Mouse (Mus musculus) left cerebral cortex, postnatal 14 days (tissue): ENCODE measurements around the gene Ppia. TPM values are rescaled to one million over a fixed set of nuclear protein-coding genes. Genes with fewer than 3 reads are reported as not detected.
"Not testable (repeated sequence)": the region's sequence is repeated elsewhere in the genome, so short reads cannot be mapped to it uniquely, and the experiment has no call there.

ENCODE experiments used
- DNase-seq, 2 experiments: peaks; one replicate each; pipeline ENCODE4 v3.0.0; 2021 to 2022; ENCODE audit warnings: low spot score in 2 of 2, mixed read lengths in 1 of 2
- intact Hi-C: fragments of 180-260 bp; cut with DNase I; formaldehyde crosslinking; loops from one replicate; pipeline ENCODE4 v1.15.1; 2025
- total RNA-seq, 2 experiments: library from RNA; stranded (reverse); gene quantifications; 2 replicates each; pipeline ENCODE4 v1.2.3; 2021

Gene Ppia
- total RNA-seq, 2 experiments from 2014 or later: 2,019 to 2,143 TPM

DNA sequence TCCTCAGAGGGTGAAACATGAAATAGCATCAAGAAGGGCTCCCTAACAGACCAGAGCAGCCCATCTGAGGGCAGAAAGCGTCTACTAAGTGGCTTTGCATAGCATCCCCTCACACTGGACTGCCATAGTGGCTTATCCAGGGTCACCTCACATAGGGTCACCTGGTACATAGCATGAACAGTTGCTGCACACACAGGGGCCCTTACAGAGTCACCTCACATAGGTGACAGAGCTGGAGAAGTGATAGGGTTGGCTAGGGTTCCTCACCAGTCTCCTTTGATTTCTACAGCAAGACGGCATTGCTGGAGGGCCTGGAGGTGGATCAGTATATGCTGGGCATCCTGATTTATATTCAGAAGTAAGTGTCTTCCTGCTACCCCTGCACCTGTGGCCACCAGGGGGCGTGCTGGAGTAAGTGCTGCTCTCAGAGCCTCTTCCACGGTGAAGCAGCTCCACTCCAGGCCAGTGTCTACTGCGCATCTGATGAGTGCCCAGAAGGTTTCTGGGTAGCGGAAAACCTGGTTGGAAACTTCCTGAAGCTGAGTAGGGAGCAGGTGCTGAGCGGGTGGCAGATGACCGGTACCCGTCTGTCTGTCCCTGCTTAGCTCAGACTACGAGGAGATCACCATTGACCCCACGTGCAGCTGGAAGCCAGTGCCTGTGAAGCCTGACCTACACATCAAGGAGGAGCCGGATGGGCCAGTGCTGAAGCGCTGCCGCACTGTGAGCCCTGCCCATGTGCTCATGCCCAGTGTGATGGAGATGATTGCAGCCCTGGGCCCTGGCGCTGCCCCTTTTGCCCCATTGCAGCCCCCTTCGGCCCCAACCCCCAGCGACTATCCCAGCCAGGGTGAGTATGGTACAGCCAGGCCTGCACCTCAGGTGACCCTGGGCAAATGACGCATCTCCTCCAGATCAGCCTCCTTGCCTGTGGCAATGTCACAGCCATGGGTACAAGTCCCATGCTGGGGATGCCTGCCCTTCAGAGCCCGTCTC lies 12.4 kb upstream of the Ppia start:
- peak; percentile 58 to 73 for DNase-seq
- intact Hi-C loops: no loop called here

DNA sequence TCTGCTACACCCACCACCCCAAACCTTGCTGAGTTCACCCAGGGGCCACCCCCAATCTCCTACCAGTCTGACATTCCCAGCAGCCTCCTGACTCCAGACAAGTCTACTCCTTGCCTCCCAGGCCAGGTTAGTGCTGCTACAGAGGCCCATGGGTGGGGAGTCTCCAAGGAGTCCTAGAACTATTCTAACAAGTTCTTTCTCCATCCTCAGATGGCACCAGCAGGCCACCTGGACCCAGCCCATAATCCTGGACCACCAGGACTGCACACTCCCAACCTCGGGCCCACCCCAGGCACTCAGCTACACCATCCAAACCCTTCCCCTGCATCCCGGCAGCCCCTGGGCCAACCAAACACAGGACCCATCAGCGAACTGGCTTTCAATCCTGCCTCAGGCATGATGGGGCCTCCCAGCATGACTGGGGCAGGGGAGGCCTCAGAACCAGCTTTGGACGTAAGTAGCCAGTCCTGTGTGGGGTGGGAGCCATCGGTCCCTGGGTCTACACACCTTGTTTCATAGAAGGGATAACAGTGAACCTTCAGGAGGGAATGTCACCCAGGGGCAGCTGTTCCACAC lies 11.3 kb upstream of the Ppia start:
- intact Hi-C loops: no loop called here
- DNase-seq: no peak

DNA sequence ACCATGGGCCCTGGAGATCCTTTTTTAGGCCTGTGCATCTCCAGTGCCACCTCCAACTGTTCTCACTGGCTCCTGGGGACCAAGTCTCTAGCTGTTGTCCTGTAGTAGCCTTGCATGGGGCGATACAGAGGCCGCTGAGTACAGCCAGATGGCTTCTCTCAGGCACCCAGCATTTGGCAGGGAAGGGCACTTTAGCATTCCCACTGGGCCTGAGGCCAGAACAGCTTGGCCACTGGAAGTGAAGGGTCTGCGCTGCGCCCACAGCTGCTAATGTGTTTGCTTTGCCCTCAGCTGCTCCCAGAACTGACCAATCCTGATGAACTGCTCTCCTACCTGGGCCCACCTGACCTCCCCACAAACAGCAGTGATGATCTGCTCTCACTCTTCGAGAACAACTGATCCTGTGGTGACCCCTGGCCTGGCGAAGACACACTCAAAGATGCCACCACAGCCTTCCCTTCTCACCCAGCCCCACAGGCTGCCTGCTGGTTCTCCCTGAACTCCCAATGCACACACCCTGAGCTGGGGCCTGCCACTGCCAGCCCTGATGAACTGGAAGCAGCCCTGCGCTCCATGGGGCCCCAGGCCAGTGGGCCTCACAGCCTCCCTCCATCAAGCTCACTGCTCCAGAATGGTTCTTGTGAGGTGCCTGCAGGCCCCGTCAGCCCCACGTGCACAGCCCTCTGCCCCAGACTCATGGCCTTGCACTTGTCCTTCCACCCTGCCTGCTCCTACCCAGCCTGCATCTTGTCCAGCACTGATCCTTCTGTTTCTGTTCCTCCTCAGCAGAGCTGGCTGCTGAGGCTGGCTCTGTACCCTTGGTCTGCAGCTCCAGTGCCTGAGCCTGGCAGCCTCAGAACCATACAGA lies 10.3 kb upstream of the Ppia start:
- intact Hi-C loops: no loop called here

DNA sequence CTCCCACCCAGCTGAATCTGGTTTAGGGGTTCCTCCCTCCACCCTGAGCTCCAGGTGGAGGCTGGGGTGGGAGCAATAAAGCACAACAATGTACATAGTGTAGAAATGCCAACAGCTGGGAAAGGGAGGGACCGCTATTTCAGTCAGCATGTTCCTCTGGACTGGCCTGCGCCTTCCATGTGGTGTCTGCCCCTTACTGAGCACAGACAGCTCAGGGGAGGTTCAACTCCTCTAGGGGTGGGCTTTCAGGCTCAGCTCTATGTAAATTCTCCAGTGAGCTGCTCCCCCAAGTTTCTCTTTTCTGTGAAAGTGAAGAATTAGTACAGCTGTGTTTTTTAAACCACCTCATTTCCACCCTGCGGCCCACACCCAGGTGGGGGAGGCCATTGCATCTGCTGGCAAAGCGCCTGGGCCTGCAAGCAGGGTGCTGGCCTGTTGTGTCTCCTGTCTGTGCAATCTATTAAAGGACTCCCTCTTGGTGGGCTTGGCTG lies 9.6 kb upstream of the Ppia start:
- intact Hi-C loops: no loop called here
- DNase-seq: no peak

More for the DNA sequence above, 10.3 kb upstream of the Ppia start:
- peak in 1 of 2 experiments; percentile 10 for DNase-seq

DNA sequence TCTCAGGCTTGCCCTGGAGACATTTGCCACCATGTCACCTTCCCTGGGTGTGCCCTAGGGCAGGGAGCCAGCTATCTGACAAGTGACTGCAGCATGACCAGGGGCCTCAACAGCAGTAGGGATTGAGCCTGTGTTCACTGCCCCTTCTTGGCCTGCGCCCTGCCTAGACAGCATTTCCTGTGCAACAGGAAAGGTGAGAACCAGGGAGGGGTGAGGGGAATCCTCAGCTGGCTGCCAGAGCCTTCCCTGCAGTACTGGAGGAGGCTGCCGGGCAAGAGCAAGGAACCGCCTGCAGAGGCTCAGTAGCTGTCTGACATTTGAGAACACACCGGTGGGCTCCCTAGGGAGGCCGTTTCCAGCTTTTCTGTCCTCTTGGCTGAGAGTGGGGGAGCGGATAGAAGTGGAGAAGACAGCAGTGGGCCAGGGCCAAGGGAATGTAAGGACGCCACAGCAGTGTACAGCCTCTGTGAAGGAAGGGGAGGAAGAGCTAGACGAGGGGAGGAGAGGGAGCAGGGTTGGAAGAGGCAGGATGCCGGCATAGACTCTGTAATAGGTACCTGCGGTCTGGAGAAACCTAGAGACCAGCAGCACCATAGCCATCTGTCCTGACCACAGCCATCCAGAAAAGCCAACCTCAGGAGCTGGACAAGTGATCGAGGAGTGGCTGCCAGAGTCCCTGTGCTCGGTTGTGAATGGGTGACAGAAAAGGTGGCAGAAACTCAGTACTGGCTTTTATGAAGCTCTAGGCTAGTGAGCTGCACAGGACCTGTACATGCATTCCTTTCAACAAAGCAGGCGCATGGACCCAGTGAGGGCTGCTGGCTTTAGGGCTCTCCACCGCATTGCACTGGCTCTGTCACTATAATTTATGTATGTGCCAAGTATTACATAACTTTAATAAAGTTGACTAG lies 8.7 kb upstream of the Ppia start:
- peak in 1 of 2 experiments; percentile 43 for DNase-seq
- intact Hi-C loops: no loop called here

DNA sequence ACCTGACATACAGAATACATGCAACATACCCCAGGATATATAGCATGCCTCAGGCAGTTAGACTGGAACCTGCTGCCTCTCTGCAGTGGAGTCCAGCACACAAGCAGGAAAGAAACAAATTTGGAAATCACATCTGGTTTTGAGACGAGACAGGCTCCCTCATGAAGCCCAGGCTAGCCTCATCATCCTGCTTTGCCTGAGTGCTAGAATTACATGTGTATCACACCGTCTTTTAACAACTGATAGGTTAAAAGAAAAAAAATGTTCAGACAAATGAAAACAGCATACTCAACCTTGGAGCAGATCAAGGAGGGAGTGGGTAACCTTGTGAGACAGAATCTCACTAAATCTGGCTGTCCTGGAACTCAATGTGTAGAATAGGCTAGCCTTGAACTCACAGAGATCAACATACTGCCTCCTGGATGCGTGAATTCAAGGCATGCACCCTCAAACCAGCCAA lies 8.1 kb upstream of the Ppia start:
- DNase-seq: no peak
- intact Hi-C loops: no loop called here

DNA sequence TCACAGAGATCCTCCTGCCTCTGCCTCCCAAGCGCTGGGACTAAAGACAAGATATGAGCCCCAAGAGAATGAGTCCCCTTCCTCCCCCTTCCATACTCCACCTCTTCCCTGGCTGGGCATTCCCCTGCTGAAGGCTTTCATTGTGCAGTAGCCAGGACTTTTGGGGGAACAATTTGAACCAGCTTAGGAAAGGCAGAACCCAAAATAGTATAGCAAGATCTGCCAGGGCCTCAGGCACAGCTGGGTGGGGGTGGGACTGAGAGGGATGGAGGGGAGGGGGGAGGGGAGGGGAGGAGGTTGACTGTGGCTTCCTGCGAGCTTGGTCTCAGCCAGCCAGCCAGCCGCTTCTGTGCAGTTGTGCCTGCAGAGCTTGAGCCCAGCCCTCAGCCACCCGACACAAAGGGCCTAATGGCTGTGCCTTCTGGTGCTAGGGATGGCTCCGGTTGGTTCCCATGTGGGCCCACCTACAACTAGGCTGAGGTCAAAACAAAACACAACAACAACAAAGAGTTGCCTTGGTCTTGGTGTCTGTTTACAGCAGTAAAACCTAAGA lies 5.1 kb upstream of the Ppia start:
- intact Hi-C loops: no loop called here
- no peak for DNase-seq

DNA sequence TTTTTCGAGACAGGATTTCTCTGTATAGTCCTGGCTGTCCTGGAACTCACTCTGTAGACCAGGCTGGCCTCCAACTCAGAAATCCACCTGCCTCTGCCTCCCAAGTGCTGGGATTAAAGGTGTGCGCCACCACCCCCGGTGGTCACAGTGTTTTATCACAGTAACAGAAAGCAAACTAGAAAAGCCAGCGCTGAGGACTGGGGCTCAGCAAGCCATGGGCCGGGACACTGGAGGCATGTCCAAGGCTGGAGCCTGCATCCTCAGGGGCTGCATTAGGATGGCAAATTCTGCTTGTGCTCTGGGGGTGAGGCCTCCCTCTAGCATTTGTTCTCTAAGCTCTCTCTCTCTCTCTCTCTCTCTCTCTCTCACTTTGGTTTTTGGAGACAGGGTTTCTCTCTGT lies 4.5 kb upstream of the Ppia start:
- DNase-seq, intact Hi-C loops: not testable (repeated sequence)

DNA sequence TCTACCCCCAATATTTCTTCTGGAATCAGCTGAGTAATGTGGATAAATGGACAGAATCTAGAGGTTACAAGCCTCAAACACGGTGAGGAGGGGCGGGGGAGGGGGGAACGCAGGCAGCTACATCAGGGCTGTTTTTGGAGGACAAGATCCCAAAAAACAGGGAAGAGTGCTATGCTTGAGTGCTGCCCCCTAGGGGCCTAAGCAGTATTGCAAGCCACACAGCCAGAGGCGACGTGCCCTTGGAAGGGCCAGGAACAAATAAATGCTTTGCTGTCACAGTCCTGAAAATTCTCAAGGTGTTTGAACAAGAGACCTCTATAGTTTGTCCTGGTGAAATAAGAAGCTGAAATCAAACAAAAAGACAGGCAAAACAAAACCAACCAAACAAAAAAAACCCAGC lies 3.6 kb upstream of the Ppia start:
- intact Hi-C loops: no loop called here
- peak; percentile 85 to 87 for DNase-seq

DNA sequence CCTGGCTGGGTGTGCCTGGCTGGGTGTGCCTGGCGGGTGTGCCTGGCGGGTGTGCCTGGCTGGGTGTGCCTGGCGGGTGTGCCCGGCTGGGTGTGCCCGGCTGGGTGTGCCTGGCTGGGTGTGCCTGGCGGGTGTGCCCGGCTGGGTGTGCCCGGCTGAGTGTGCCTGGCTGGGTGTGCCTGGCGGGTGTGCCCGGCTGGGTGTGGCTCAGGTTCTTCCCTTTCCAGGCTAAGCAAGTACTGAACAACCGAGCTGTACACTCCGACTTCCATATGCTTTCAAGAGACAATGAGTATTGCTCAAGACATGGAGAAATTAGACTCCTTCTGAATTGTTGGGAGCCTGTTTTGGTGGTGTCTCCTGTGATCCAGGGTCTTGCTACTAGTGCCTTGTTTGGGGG lies 2.0 kb upstream of the Ppia start:
- intact Hi-C loops: no loop called here
- DNase-seq: no peak

DNA sequence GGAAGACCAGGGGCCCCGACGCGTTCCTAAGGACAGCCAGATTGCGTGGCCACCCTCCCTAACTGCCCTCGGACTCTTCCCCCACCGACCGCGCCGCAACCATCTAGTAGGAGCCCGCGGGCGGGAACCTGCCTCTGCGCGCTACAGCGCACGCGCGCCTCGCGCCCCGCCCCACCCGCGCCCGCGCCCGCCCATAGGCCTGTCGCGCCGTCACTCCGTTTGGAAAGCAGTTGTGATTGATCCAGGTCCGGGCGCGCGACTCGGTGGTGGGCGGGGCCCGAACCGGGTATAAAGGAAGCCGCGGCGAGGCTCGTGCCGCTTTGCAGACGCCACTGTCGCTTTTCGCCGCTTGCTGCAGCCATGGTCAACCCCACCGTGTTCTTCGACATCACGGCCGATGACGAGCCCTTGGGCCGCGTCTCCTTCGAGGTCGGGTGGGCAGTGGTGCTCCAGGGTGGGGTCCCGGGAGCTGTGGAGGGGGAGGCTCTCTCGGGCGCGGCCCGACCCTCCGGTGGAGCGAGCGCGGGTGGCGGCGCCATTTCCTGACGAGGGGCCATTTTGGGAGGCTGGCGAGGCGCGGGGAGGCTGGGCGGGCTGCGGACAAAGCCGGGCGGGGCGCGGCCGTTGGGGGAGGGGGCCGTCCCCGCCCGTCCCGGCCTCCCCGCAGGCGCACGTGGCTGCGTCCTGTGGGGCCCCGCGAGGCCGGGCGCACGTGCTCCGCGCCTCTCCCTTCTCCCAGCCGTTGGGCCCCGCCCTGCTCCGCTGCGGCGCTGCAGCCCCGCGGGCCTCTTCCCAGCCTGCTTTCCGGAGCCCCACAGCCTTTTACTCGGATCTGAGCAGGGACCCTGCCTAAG lies 535 bp downstream of the Ppia start:
- intact Hi-C loops: no loop called here
- DNase-seq: peak; percentile 99

DNA sequence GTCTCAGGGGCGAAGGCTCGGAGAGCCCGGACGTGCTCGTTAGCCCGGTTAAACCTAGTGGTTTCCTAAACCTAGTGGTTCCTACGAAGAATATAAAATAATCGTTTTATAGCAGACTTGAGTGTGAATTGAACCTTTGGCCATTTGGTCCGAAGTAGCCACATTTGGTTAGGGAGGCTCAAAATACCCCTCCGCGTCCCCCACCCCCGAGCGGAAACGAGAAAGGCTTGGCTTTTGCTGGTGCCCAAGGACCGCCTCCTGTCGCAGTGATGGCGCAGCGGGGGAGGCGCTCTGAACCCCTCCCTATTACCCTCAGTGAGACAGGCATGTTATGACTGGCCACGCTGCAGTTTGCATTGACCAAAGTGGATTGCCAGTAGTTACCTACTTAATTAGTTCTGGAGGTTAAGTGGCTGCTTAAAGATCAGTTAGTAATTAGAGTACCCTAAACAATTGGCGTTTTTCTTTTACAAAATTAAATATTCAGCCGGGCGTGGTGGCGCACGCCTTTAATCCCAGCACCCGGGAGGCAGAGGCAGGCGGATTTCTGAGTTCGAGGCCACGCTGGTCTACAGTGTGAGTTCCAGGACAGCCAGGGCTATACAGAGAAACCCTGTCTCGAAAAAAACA lies 1.3 kb downstream of the Ppia start:
- peak; percentile 79 to 82 for DNase-seq
- intact Hi-C loops: no loop called here

DNA sequence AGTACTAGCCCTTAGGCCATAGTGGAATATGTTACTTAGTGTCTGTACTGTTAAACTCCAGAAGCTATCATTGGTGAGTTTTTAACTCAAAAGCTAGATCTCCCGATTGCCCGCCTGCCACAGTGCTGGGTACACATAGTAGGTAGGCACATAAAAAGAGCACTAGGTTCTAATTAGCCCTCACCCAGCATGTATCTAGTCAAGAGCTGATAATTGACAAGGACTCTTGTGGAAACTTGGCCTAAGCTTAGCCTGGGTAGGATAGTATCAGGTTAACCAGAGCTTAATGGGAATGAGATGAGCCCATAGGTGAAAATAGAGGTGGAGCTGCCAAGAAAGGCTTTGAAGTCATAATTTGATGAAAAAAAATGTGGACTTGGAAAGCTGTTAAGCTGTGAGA lies 1.8 kb downstream of the Ppia start:
- intact Hi-C loops: no loop called here
- DNase-seq: no peak

DNA sequence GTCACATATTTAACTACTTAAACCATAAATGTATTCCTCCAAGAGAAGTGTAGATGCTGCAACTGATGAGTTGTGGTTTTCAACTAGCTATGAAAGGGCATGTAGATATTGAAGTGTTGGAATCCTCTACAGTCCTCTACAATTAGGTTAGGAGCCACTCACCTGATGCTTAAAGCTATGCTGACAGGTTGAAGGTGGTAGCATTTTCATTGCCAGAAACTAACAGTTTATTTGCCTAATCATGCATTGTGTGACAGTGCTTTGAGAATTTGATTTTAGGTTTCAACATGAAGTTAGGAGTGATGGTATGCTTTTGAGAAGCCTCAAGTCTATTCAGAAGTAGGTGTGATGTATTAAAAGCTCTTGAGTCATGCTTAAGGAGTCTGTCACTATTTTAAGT lies 2.2 kb downstream of the Ppia start:
- intact Hi-C loops: no loop called here
- DNase-seq: no peak

DNA sequence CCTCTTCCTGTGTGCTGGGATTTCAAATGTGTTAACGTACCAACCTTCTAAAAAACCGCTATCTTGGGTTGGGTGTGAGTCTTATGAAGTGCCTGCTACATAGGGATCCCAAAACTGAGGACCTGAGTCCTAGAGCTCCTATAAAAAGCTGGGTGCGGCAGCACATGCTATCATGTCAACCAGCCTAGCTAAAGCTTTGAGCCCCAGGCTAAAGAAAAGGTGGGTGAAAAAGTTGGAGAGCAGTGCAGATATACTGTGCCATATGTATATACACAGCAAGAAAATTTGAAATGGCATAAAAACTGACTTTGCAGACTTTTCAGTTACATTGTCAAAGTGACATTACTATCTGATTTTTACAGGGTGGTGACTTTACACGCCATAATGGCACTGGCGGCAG lies 3.5 kb downstream of the Ppia start:
- intact Hi-C loops: no loop called here
- DNase-seq: no peak

DNA sequence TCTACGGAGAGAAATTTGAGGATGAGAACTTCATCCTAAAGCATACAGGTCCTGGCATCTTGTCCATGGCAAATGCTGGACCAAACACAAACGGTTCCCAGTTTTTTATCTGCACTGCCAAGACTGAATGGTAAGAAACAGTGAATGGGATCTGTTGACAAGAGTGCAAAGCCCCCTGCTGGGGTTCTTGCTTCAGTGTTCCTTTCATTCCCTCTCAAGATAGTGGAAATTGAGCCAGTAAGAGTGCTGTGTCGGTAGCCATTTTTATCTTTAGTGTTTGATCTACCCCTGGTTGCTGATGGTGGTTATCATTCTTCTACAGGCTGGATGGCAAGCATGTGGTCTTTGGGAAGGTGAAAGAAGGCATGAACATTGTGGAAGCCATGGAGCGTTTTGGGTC lies 3.9 kb downstream of the Ppia start:
- DNase-seq, intact Hi-C loops: not testable (repeated sequence)

DNA sequence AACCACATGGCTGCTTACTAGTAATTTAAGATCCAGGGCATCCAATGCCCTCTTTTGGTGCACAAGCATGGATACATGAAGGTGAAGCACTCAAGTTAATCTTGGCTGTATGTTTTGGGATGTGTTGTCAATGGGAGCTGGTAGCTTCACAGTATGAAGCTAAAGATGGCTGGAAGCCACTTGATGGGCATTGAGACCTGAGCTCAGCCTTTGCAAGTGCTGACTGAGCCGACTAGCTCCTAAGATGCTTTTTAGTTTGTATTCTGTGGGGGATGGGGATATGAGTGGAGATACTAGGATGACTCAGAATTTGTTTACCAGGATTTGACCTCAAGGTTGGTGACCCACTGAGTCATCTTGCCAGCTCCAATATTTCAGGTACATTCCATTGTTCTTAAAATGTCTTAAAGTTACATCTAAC lies 5.0 kb downstream of the Ppia start:
- no peak for DNase-seq
- intact Hi-C loops: no loop called here
